Mouse (Mus musculus) thymus, adult 2 months (tissue): Measurements from ENCODE around the gene Dock7.

ENCODE experiments used
- CTCF ChIP-seq: fragments of 200-500 bp; IDR thresholded peaks from 2 replicates; pipeline ENCODE4 v1.5.1; 2012; ENCODE audit warnings: mild to moderate bottlenecking, control low read depth, low read length, moderate library complexity, borderline replicate concordance; ENCODE audit not compliant: control insufficient read depth, poor library complexity, insufficient read depth; ENCODE audit errors: extremely low read depth
- POLR2A ChIP-seq: fragments of 200-500 bp; IDR thresholded peaks from 2 replicates; pipeline ENCODE4 v1.6.1; 2012; ENCODE audit warnings: mild to moderate bottlenecking, low read length, control low read depth, moderate library complexity; ENCODE audit not compliant: control insufficient read depth, poor library complexity, insufficient read depth; ENCODE audit errors: extremely low read depth

- TF ChIP-seq CTCF = no peak
- TF ChIP-seq POLR2A = no peak
Observed at GRCm38 (mm10) chr4:99119051-99119450, 1.7 kb downstream of the Dock7 start.
